Mouse (Mus musculus) adrenal gland, adult (tissue): Measurements from ENCODE around the gene Slc38a3.

ENCODE experiments used
- DNase-seq, 2 experiments: peaks; one replicate each; pipeline ENCODE4 v3.0.0; 2022 to 2023; ENCODE audit warnings: low spot score in 1 of 2; ENCODE audit not compliant: inconsistent age in 2 of 2

The Slc38a3 gene

DNA sequence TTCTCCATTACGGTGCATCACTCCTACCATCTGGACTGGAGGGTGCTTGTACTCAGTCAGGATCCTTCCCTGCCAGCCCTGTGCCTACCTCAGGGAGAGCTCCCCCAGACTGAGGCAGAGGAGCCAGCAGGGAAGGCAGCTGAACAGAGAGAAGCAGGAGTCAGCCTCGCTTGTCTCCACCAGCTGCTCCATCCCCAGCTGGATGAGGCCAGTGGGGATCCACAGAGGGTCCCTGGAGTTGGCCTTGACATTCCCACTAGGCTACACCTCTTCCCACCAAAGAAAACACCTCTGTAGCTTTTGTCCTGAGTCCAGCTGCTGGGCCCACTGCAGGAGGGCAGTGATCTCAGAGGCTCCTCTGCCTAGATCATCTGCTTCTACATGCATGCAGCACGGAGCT lies 44.4 kb downstream of the Slc38a3 start:
- DNase-seq: no peak

DNA sequence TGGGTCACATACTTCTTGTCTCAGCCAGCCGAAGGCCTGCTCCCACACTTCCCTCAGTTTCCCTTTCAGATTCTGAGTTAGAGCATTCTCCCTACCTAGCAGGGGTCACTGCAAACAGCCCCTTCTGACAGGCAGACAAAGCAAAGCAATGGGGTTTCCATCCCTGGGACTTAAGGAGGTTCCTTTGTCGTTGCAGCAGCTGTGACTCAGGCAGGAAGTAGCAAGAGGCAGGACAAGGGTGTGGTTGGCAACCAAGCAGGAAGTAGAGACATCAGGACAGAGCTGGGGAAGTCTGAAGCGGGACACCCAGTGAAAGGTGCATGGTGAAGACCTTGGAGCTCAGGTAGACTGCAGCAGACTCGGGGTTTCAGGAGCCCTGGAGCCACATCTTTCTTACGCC lies 44.8 kb downstream of the Slc38a3 start:
- DNase-seq: peak in 1 of 2 experiments; percentile 61

DNA sequence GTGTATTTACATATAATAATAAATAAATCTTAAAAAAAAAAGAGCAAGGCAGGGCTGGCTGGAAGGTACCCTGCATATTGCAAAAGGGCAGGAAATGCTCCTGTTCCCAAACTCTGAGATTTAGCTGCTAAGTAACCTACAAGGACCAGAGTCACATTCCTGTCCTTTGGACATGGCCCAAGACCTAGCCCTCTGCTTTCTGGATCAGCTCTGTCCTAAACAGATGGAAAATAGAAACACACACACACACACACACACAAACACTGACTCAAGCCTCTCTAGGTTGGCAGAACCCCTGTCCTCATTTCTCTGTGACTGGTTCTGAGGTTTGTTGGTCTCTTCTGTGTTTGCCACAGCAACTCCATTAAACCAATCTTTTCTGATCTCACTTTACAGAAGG lies 48.4 kb downstream of the Slc38a3 start:
- DNase-seq: no peak

DNA sequence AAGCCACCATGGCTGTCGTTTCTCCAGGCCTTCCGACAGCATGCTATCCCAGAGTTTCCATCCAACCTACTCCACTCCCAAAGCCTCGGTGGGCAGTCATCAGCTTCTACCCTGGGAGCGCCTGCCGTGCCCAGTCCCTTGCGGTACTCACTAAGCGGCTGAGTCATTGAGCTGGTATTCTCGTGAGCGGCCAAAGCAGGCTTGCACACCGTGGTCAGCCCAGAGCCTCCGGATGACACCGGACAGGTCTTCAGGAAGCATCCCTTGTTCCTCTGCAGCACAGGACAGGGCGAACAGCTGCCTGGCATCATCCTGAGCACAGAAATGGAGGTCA lies 49.8 kb downstream of the Slc38a3 start:
- DNase-seq: peak; percentile 74 to 76

GRCm38 (mm10) chr9:107618778-107619545 lies 50.4 kb downstream of the Slc38a3 start:
- DNase-seq: peak; percentile 76 to 81

- no peak for DNase-seq
Observed at GRCm38 (mm10) chr9:107618098-107618497, 51.2 kb downstream of the Slc38a3 start.

DNA sequence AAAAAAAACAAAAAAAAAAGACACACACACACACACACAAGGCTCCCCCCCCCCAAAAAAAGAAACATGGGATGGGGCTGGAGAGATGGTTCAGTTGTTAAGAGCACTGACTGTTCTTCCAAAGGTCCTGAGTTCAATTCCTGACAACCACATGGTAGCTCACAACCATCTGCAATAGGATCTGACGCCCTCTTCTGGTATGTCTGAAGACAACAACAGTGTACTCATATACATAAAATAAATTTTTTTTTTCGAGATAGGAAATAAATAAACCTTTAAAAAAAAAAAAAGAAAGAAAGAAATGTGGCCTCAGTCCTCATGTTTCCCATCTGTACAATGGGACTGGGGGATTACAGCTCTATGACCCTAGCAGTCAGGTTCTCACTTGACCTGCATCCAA lies 51.9 kb downstream of the Slc38a3 start:
- no peak for DNase-seq

DNA sequence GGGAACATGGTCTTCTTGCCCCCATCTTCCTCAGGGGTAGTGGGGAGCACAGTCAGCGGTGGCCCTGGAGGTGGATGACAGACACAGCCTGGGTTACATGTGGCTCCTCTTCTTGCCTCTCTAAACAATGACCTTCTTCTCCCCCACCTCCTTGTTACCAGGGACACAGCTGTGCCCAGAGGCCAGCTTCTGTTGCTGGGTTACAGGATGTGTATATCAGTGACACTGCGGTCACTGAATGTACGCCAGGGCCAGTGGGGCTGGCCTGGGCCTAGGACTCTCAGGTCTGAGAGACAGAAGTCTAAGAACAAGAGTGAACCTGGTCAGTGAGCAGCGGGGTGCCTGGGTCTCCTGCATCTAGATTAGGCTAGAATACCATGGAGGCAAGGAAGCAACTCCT lies 54.3 kb downstream of the Slc38a3 start:
- DNase-seq: no peak

- DNase-seq: no peak
Observed at GRCm38 (mm10) chr9:107612945-107613569, 56.3 kb downstream of the Slc38a3 start.

GRCm38 (mm10) chr9:107612191-107612944 lies 57.0 kb downstream of the Slc38a3 start:
- peak; percentile 99 for DNase-seq

DNA sequence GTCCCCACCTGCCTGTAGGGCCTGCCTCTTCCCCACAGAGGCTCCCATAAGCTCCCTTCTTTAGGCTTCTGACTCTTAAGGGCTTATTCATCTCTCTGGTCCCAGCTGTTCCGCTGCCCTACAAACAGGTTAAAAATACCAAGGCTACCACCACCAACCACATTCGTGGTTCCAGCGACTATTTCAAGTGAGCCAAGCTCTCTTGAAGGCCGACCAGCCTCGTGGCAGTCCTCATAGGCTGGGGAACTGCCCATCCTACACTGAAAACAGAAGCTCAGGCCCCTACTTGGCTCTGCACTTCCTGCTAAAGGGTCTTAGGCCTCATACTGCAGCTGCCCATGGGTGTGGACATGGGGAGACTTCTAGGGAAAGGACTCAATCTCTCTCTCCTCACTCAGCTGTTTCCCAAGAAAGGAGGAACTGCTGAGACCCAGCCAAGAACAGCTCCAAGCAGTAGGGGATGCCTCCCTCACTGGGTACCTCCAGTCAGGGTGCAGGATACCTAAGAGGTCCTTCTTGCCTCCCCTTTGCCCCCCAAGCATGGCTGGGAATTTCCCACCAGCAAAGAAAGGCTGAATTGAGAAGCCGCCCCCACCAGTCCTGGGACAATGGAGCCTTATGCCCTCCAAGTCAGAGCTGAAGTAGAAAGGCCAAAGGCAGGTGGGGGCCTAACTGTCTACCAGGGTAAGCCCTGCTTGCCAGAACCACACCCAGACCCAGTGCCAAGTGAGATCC lies 57.7 kb downstream of the Slc38a3 start:
- DNase-seq: no peak

GRCm38 (mm10) chr9:107609433-107609830 lies 59.9 kb downstream of the Slc38a3 start:
- no peak for DNase-seq

- DNase-seq: no peak
Observed at GRCm38 (mm10) chr9:107608741-107609432, 60.4 kb downstream of the Slc38a3 start, which contains the start of gene Sema3b. TSS of gene Sema3b (minus strand) at chr9:107609229.

DNA sequence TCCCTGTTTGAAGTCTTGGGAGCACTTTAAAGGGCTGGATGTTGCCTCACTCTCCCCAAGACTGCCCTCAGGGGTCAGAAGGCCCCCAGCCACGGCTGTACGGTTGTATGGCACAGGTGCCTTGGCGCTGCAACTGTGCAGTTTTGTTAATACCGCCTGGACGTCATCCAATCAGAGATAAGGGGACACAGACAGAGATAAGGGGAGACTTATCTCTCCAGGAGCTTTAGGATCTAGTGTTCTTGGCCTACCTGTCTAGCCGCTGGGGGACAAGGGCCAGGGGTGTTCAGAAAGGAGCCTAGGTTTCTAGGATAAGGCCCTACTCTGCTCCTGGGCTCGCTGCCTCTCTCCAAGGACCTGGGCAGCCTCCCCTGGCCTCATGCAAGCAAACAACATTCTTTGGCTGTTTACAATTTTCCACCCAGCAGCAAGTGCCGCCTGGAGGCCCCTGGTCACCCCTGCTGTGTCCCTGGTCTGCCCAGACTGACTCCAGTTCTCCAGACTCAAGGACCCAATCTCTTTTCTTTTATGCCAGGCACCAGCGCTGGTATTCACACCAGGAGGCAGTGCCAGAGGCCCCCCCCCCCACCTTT lies 61.6 kb downstream of the Slc38a3 start:
- no peak for DNase-seq

DNA sequence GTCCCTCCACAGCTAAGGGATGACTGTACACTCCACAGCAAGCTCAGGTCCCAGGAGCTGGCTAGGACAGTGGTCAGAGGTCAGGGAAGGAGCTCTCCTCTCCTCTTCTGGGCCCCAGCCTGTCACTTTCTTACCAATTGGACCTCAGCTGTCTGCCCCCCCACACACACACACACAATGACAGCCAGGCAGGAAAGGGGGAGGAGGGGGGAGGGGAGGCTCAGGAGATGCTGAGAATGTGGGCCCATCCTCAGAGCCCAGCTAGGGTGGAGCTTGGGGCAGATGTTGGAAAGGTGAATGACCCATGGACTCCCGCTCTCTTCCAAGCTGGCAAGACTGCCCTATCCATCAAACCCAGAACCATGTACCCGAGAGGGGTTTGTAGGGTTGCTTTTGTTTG lies 62.3 kb downstream of the Slc38a3 start:
- no peak for DNase-seq

DNA sequence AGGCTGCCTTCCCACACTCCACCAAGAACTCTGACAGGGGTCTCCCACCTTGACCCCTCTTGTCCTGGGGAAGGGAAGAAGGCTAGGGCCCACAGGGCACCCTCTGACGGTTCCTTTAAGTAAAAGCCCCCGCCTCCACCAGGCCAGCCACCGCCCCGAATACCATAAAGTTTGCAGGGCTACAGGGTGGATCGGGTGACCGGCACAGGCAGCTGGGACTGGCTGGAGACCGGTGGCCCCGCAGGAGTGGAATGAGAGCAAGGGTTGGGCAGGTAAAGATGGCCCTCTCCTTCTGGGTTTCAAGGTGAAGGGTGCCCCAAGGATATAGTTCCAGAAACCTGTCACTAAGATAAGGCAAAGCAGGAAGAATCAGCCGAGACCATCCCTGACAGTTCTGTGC lies 62.7 kb downstream of the Slc38a3 start:
- no peak for DNase-seq

DNA sequence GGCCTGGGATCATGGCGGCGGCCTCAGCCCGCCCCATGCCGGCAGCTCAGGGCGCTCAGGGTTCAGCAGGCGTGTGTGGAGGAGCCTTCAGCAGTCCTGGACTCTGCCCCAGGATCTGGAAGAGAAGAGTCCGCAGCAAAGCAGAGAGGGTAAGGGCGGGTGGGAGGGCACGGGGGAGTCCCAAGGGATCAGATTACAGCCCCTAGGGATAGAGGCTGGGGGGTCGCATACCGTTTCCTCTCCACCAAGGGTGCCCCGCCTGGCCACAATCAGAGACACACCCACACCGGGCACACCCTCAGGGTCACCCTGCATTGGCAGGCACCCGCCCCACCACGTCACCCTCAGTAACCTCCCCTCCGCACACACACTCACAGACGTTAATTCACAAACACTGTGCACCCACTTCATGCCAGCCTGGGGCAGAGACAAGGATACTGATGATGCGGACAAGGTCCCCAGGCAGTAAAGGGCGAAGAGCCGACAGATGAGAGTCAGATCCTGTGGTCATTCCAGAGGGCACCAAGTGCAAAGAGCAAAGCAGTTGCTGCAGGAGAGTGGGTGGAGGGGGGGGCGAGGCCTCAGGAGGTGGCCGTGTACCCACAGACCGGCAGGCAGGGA lies 64.2 kb downstream of the Slc38a3 start:
- DNase-seq: peak in 1 of 2 experiments; percentile 69

DNA sequence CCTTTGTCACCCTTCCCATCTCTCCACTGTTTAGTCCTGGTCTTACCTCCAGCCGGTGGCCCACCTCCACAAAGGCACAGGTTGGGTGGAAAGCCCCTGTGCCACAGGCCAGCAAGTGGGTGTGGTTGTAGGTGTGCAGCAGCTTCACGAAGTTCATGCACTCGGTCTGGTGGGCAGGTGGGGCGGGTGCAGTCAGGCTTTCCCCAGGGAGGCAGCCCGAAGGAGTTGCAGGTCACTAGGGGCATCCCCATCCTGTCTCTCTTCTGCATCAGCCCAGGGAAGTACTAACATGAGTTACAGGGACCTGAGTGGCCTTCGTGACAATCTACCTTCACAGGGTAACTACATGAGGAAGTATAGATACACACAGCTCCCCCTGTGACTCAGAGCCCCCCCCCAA lies 66.1 kb downstream of the Slc38a3 start:
- no peak for DNase-seq

DNA sequence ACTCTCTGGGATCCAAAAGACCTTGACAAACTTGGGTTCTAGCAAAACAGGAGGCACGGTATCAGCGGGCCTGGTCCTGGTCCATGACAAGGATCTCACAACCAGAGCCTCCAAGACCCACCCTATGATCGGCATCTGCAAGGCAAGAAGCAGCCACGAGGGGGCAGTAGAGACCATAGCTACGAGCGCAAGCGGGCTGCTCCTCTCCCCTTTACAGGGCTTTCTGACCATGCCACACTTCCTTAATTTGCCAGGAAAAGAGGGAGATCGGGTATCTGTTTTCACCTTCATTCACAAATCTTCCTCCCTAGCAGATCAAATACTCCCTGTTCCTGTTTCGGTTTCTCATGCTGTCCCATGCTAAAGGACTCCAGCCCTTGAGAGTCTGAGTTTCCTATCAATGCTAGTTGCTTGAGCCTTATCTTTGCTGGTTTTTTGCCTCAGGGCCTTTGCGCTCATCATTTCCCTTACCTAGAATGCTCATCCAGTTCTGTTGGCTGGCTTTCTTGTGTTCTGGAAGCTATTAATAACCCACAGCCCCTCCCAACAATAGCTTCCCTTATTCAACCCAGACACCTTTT lies 67.2 kb downstream of the Slc38a3 start:
- DNase-seq: peak; percentile 90 to 97

DNA sequence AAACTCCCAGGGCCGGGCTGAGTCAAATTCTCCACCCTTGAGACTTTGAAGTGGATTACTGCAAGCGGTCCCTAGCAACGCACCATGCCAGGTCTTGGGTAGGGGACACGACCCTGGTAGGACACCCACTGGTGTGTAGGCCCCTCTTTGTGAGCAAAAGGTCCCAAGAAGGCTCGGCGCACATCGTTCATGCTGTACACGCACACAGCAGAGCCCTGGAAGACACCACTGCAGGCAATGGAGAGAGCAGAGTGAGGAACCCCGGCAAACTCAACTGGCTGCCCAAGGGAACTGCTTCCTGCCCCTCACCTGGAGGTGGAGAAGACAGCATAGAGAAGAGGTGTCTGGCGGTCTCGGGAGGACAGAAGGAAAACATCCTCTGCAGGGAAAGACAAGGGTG lies 68.1 kb downstream of the Slc38a3 start:
- DNase-seq: no peak
